Mouse (Mus musculus) monocyte, adult 5-6 weeks (primary cell): ENCODE measurements around the gene Rhox4e. TPM values are rescaled to one million over a fixed set of nuclear protein-coding genes. Genes with fewer than 3 reads are reported as not detected.
"Not testable (repeated sequence)": the region's sequence is repeated elsewhere in the genome, so short reads cannot be mapped to it uniquely, and the experiment has no call there.

Source experiments
- ATAC-seq: fragments of 153-309, 156-312 bp; replicated peaks from 2 replicates; pipeline ENCODE4 v1.8.0; 2017; ENCODE audit warnings: mild to moderate bottlenecking; ENCODE audit not compliant: low TSS enrichment, insufficient number of reproducible peaks, severe bottlenecking, poor library complexity, low FRiP score
- total RNA-seq: library from RNA; stranded (forward); fragments of 200-1000, 200-491, 200-594 nt; gene quantifications from 3 replicates; pipeline ENCODE4 v1.2.3, GENCODE M21; 2017

The Rhox4e gene
- total RNA-seq = not detected in 3 replicates

GRCm38 (mm10) chrX:37557112-37557511 lies at the start of gene Rhox4e:
Rhox4e (plus strand) TSS chrX:37557412.
- ATAC-seq = not testable (repeated sequence)

DNA sequence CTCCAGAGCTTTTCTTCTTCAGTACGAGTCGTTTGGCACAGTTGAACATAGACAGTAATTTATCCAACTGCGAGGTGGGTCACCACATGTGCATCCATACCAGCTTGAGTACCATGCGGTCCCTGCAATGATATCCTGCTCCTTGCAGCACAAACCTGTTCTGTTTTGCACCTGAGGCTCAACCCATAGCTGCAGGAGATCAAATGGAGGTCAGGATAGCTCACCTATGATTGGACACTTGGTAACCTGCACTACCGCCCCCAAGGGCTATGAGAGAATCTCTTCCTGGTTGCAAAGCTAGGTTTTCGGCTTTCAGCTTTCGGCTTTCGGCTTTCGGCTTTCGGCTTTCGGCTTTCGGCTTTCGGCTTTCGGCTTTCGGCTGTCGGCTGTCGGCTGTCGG lies 43.2 kb upstream of the Rhox4e start, which contains the start of gene Rhox4d:
Gene Rhox4d, plus strand, starts transcription at position 301 of the 400 bp plus-strand sequence.
- not testable (repeated sequence) for ATAC-seq

DNA sequence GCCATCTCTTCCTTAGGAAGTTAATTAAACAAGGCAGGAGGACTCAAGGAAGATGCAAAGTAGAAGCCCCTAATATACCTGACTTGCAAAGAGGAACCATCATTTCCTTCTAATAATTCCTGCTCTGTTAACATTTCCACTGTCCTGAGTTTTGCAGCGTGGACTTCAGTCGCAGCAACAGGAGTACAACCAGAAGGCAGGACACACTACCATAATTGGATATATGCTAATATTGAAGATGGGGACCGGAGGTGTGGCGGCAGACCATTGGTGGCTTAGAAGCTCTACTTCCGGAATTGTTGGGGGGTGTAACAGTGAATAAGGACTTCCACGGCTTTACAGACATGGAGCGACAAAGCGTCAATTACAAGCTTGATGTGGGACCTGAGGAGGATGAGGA lies 27.1 kb upstream of the Rhox4e start, which contains the start of gene Rhox2e:
Gene Rhox2e, plus strand, starts transcription at position 301 of the 400 bp plus-strand sequence.
- ATAC-seq = not testable (repeated sequence)

DNA sequence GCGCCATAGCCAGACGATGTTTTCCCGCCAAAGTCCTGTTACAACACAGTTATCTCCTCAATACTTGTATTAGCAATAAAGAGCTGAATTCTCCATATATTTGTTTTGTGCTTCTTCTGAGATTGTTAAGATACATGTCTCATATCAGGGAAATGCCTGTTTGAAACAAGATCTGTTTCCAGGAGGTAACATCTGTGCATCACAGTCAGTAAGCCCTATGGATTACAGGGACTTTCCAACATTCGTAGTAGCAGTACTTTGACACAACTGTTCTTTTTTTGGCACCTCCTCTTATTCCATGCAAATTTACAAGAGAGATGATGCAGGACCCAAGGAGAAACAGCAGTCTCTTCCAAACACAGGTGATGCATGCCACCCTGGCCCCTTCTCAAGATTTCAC lies 15.5 kb upstream of the Rhox4e start, which contains the start of gene Rhox3e:
Gene Rhox3e, plus strand, starts transcription at position 301 of the 400 bp plus-strand sequence.
- not testable (repeated sequence) for ATAC-seq

DNA sequence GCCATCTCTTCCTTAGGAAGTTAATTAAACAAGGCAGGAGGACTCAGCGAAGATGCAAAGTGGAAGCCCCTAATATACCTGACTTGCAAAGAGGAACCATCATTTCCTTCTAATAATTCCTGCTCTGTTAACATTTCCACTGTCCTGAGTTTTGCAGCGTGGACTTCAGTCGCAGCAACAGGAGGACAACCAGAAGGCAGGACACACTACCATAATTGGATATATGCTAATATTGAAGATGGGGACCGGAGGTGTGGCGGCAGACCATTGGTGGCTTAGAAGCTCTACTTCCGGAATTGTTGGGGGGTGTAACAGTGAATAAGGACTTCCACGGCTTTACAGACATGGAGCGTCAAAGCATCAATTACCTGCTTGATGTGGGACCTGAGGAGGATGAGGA lies 13.9 kb downstream of the Rhox4e start, which contains the start of gene Rhox2f:
Gene Rhox2f, plus strand, starts transcription at position 301 of the 400 bp plus-strand sequence.
- ATAC-seq = not testable (repeated sequence)

DNA sequence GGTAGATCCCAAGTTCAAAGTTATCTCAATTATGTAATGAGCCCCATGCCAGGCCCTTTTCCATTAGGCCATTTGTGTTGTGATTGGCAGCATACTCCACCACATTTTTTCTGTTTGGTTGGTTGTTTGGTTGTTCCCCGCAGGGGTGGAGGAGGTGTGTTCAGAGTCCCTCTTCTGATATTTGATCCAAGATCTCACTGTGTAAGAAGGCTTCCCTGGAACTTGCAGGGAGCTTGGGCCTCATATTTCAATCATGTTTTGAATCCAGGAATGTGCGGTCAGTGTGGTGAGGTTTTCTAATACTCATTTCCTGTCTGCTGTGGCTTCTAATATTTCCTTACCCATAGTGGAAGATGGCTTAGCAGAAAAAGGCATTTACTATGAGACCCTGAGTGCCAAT lies 15.4 kb downstream of the Rhox4e start:
- ATAC-seq = not testable (repeated sequence)

DNA sequence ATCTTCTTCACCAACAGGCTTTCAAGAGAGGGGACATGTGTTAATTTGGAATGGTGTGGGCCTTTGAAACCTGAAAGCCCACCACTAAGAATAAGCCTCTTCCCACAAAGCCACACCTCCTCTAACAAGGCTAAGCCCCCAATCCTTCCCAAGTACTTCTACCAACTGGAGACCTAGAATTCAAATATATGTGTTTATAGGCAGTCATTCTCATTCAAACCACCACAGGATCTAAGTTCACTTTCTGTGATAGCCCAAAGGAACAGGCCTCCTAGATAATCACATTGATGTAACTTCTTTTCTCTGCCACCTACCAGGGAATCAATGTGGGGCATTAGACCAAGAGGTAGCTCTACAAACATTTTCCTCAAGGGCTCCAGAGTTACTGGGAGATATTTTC lies 23.5 kb downstream of the Rhox4e start, which contains the start of gene Rhox3f:
Gene Rhox3f, plus strand, starts transcription at position 301 of the 400 bp plus-strand sequence.
- ATAC-seq = not testable (repeated sequence)

DNA sequence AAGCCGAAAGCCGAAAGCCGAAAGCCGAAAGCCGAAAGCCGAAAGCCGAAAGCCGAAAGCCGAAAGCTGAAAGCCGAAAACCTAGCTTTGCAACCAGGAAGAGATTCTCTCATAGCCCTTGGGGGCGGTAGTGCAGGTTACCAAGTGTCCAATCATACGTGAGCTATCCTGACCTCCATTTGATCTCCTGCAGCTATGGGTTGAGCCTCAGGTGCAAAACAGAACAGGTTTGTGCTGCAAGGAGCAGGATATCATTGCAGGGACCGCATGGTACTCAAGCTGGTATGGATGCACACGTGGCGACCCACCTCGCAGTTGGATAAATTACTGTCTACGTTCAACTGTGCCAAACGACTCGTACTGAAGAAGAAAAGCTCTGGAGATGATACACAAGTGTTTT lies 50.4 kb downstream of the Rhox4e start, which contains the start of gene Rhox4f:
Gene Rhox4f, minus strand, starts transcription at position 101 of the 400 bp plus-strand sequence.
- ATAC-seq = not testable (repeated sequence)

Other genes starting within 250 kb of the Rhox4e start
- not detected in 3 replicates for gene Rhox3a2, start 177.4 kb upstream of the Rhox4e start, total RNA-seq
- gene Rhox4a2, start 166.6 kb upstream of the Rhox4e start, total RNA-seq = 0.58 TPM in 1 of 3 replicates, not detected in the others
- not detected in 3 replicates for gene Rhox2b, start 145.3 kb upstream of the Rhox4e start, total RNA-seq
- gene Rhox4b, start 124.9 kb upstream of the Rhox4e start, total RNA-seq = not detected in 3 replicates
- gene Rhox2c, start 103.7 kb upstream of the Rhox4e start, total RNA-seq = not detected in 3 replicates
- not detected in 3 replicates for gene Rhox3c, start 98.8 kb upstream of the Rhox4e start, total RNA-seq
- gene Rhox4c, start 77.1 kb upstream of the Rhox4e start, total RNA-seq = not detected in 3 replicates
- gene Rhox2d, start 64.0 kb upstream of the Rhox4e start, total RNA-seq = not detected in 3 replicates
- not detected in 3 replicates for gene Rhox4d, start 43.1 kb upstream of the Rhox4e start, total RNA-seq
- gene Rhox2e, start 27.0 kb upstream of the Rhox4e start, total RNA-seq = not detected in 3 replicates
- not detected in 3 replicates for gene Rhox3e, start 15.4 kb upstream of the Rhox4e start, total RNA-seq
- gene Rhox2f, start 14.0 kb downstream of the Rhox4e start, total RNA-seq = not detected in 3 replicates
- not detected in 3 replicates for gene Rhox3f, start 23.6 kb downstream of the Rhox4e start, total RNA-seq
- gene Rhox4f, start 50.3 kb downstream of the Rhox4e start, total RNA-seq = not detected in 3 replicates
- gene Rhox3g, start 71.2 kb downstream of the Rhox4e start, total RNA-seq = not detected in 3 replicates
- not detected in 3 replicates for gene Rhox2g, start 86.1 kb downstream of the Rhox4e start, total RNA-seq
- gene Rhox4g, start 93.9 kb downstream of the Rhox4e start, total RNA-seq = not detected in 3 replicates
- not detected in 3 replicates for gene Rhox3h, start 111.4 kb downstream of the Rhox4e start, total RNA-seq
- gene Rhox2h, start 115.9 kb downstream of the Rhox4e start, total RNA-seq = not detected in 3 replicates
- gene Rhox5, start 247.4 kb downstream of the Rhox4e start, total RNA-seq = not detected in 3 replicates